Mouse (Mus musculus) heart, adult 2 months (tissue): ENCODE measurements around the gene Mdga1.

Experiments
- CTCF ChIP-seq: fragments of 200-600 bp; IDR thresholded peaks from 2 replicates; pipeline ENCODE4 v1.8.1; 2022; ENCODE audit warnings: antibody characterized with exemption, mild to moderate bottlenecking, moderate library complexity
- EP300 ChIP-seq: fragments of 200-500 bp; IDR thresholded peaks from 2 replicates; pipeline ENCODE4 v1.6.1; 2011; ENCODE audit warnings: low read depth, low read length, control low read depth; ENCODE audit not compliant: insufficient read depth
- POLR2A ChIP-seq: fragments of 200-500 bp; IDR thresholded peaks from 2 replicates; pipeline ENCODE4 v1.6.1; 2011; ENCODE audit warnings: mild to moderate bottlenecking, low read depth, low read length, control low read depth; ENCODE audit not compliant: insufficient read depth

- TF ChIP-seq CTCF (no peak), POLR2A (no peak), EP300 (no peak)
Measured at GRCm38 (mm10) chr17:29829136-29829535, 140.8 kb downstream of the Mdga1 start.
